Mouse (Mus musculus) liver, adult 2 months (tissue): ENCODE results near the gene Eddm3b. TPM values are rescaled to one million over a fixed set of nuclear protein-coding genes. Genes with fewer than 3 reads are reported as not detected.

Experiments used
- DNase-seq: peaks from one replicate; pipeline ENCODE4 v3.0.0-alpha.2; 2011; ENCODE audit warnings: low read depth, low spot score; ENCODE audit errors: extremely low read depth
- H3K27ac ChIP-seq: fragments of 200-500 bp; replicated peaks from 2 replicates; pipeline ENCODE4 v1.5.1; 2012; ENCODE audit warnings: low read depth, mild to moderate bottlenecking, control low read depth, inconsistent platforms, low read length; ENCODE audit not compliant: insufficient read depth
- H3K27me3 ChIP-seq: fragments of 200-500 bp; 2 replicates; pipeline ENCODE4 v1.6.1; 2012; ENCODE audit warnings: mild to moderate bottlenecking, moderate library complexity, low read length, inconsistent platforms; ENCODE audit not compliant: control insufficient read depth, insufficient read depth
- H3K36me3 ChIP-seq: fragments of 200-500 bp; 2 replicates; pipeline ENCODE4 v1.6.1; 2012; ENCODE audit warnings: low read length, inconsistent platforms; ENCODE audit not compliant: control insufficient read depth, insufficient read depth
- H3K4me1 ChIP-seq: fragments of 200-500 bp; 2 replicates; pipeline ENCODE4 v1.6.1; 2011; ENCODE audit warnings: low read length; ENCODE audit not compliant: control insufficient read depth, insufficient read depth
- H3K4me3 ChIP-seq: fragments of 200-500 bp; 2 replicates; pipeline ENCODE4 v1.5.1; 2011; ENCODE audit warnings: low read depth, mild to moderate bottlenecking, control low read depth, low read length, moderate library complexity; ENCODE audit not compliant: insufficient read depth
- H3K79me2 ChIP-seq: fragments of 200-500 bp; 2 replicates; pipeline ENCODE4 v1.6.1; 2012; ENCODE audit warnings: inconsistent platforms, mild to moderate bottlenecking, low read length, moderate library complexity; ENCODE audit not compliant: control insufficient read depth, insufficient read depth
- H3K9ac ChIP-seq: fragments of 200-500 bp; 2 replicates; pipeline ENCODE4 v1.6.1; 2012; ENCODE audit warnings: low read depth, mild to moderate bottlenecking, control low read depth, inconsistent platforms, low read length
- CTCF ChIP-seq: fragments of 200-500 bp; IDR thresholded peaks from 2 replicates; pipeline ENCODE4 v1.5.1; 2011; ENCODE audit warnings: low read depth, low read length, control low read depth
- POLR2A ChIP-seq: fragments of 200-500 bp; IDR thresholded peaks from 2 replicates; pipeline ENCODE4 v1.6.1; 2011; ENCODE audit warnings: low read length, control low read depth; ENCODE audit not compliant: insufficient read depth; ENCODE audit errors: extremely low read depth
- WGBS: fragments of 180-500 bp; shearing (Covaris S2); methylation state at CpG from one replicate; pipeline ENCODE4 v1.1.7; 2018; 5-methylcytosine and 5-hydroxymethylcytosine counted together
- polyA plus RNA-seq: library from polyadenylated mRNA; depleted of rRNA; stranded (reverse); fragments of >200 nt; gene quantifications from 2 replicates; pipeline ENCODE4 v1.2.3, GENCODE M21; 2012; rRNA removed
- total RNA-seq: library from RNA; depleted of rRNA; stranded (reverse); fragments of >200 nt; gene quantifications from 2 replicates; pipeline ENCODE4 v1.2.3, GENCODE M21; 2014; rRNA removed

The Eddm3b gene
- total and polyA plus RNA-seq, 2 experiments = not detected

- Histone ChIP-seq H3K27me3 (no peaks in the 10 kb centered on the region), H3K4me1 (no peaks in the 10 kb centered on the region; the same call in 1 of the 2 replicates), H3K79me2 (no peaks in the 10 kb centered on the region), H3K27ac (no peak overlapping the region), H3K4me3 (no peak overlapping the region), H3K36me3 (no peaks in the 10 kb centered on the region), H3K9ac (no peak overlapping the region)
- DNase-seq = no peak
- 100% methylated on average over 1 of the region's 1 CpGs for WGBS
- TF ChIP-seq CTCF = no peak
- TF ChIP-seq POLR2A = no peak
Observed at GRCm38 (mm10) chr14:51165435-51165834, 51.2 kb downstream of the Eddm3b start.

GRCm38 (mm10) chr14:51166068-51166467 lies 51.8 kb downstream of the Eddm3b start:
- no peaks in the 10 kb centered on the region; the same call in 1 of the 2 replicates for H3K4me1 ChIP-seq
- no peaks in the 10 kb centered on the region for H3K36me3 ChIP-seq
- no peak for TF ChIP-seq POLR2A
- no peak for TF ChIP-seq CTCF
- H3K79me2 ChIP-seq = no peaks in the 10 kb centered on the region
- no peaks in the 10 kb centered on the region for H3K27me3 ChIP-seq
- H3K4me3 ChIP-seq = no peak overlapping the region
- H3K27ac ChIP-seq = no peak overlapping the region
- peak; percentile 3 for DNase-seq
- H3K9ac ChIP-seq = no peak overlapping the region

Other genes with a start within 250 kb of the Eddm3b start
- 9.0 and 14.2 TPM in 2 replicates for gene Tep1, start 243.9 kb upstream of the Eddm3b start, total RNA-seq
- gene Tep1, start 243.9 kb upstream of the Eddm3b start, polyA plus RNA-seq = 9.9 and 13.1 TPM in 2 replicates
- 0.07 and 0.09 TPM in 2 replicates for gene Klhl33, start 216.9 kb upstream of the Eddm3b start, total RNA-seq
- 0.05 TPM in 1 of 2 replicates, not detected in the other for gene Klhl33, start 216.9 kb upstream of the Eddm3b start, polyA plus RNA-seq
- gene Osgep, start 189.5 kb upstream of the Eddm3b start, total RNA-seq = 69.2 and 85.0 TPM in 2 replicates
- gene Osgep, start 189.5 kb upstream of the Eddm3b start, polyA plus RNA-seq = 41.5 and 50.1 TPM in 2 replicates
- gene Apex1, start 189.5 kb upstream of the Eddm3b start, total RNA-seq = 27.8 and 33.6 TPM in 2 replicates
- 27.1 and 28.4 TPM in 2 replicates for gene Apex1, start 189.5 kb upstream of the Eddm3b start, polyA plus RNA-seq
- 11.9 and 18.7 TPM in 2 replicates for gene Pip4p1, start 183.6 kb upstream of the Eddm3b start, total RNA-seq
- gene Pip4p1, start 183.6 kb upstream of the Eddm3b start, polyA plus RNA-seq = 40.5 and 43.6 TPM in 2 replicates
- 102 and 111 TPM in 2 replicates for gene Pnp, start 183.3 kb upstream of the Eddm3b start, total RNA-seq
- gene Pnp, start 183.3 kb upstream of the Eddm3b start, polyA plus RNA-seq = 83.1 and 97.7 TPM in 2 replicates
- 51.7 and 94.7 TPM in 2 replicates for gene Gm49342, start 169.9 kb upstream of the Eddm3b start, total RNA-seq
- 45.7 and 80.3 TPM in 2 replicates for gene Gm49342, start 169.9 kb upstream of the Eddm3b start, polyA plus RNA-seq
- 0.81 and 1.1 TPM in 2 replicates for gene Pnp2, start 158.4 kb upstream of the Eddm3b start, total RNA-seq
- 0.16 TPM in 1 of 2 replicates, not detected in the other for gene Pnp2, start 158.4 kb upstream of the Eddm3b start, polyA plus RNA-seq
- gene Rnase10, start 106.7 kb upstream of the Eddm3b start, total RNA-seq = 0.09 TPM in 1 of 2 replicates, not detected in the other
- 0.09 and 0.11 TPM in 2 replicates for gene Rnase10, start 106.7 kb upstream of the Eddm3b start, polyA plus RNA-seq
- gene Rnase9, start 72.6 kb upstream of the Eddm3b start, total RNA-seq = not detected in 2 replicates
- not detected in 2 replicates for gene Rnase9, start 72.6 kb upstream of the Eddm3b start, polyA plus RNA-seq
- gene Rnase11, start 64.3 kb upstream of the Eddm3b start, total RNA-seq = not detected in 2 replicates
- not detected in 2 replicates for gene Rnase11, start 64.3 kb upstream of the Eddm3b start, polyA plus RNA-seq
- 0.27 TPM in 1 of 2 replicates, not detected in the other for gene Rnase12, start 56.8 kb upstream of the Eddm3b start, total RNA-seq
- not detected in 2 replicates for gene Rnase12, start 56.8 kb upstream of the Eddm3b start, polyA plus RNA-seq
- gene Olfr750, start 40.0 kb upstream of the Eddm3b start, total RNA-seq = not detected in 2 replicates
- gene Olfr750, start 40.0 kb upstream of the Eddm3b start, polyA plus RNA-seq = not detected in 2 replicates
- 1,910 and 2,134 TPM in 2 replicates for gene Rnase4, start 23.3 kb upstream of the Eddm3b start, total RNA-seq
- gene Rnase4, start 23.3 kb upstream of the Eddm3b start, polyA plus RNA-seq = 1,816 and 2,115 TPM in 2 replicates
- gene Ang, start 23.3 kb upstream of the Eddm3b start, total RNA-seq = 224 and 249 TPM in 2 replicates
- 541 and 671 TPM in 2 replicates for gene Ang, start 23.3 kb upstream of the Eddm3b start, polyA plus RNA-seq
- 1.1 and 1.2 TPM in 2 replicates for gene Rnase6, start 9.5 kb downstream of the Eddm3b start, total RNA-seq
- 0.57 and 1.0 TPM in 2 replicates for gene Rnase6, start 9.5 kb downstream of the Eddm3b start, polyA plus RNA-seq
- 7.4 and 28.5 TPM in 2 replicates for gene Rnase1, start 32.4 kb downstream of the Eddm3b start, total RNA-seq
- 0.09 TPM in 2 replicates for gene Rnase1, start 32.4 kb downstream of the Eddm3b start, polyA plus RNA-seq
- gene Rnase2b, start 47.8 kb downstream of the Eddm3b start, total RNA-seq = not detected in 2 replicates
- not detected in 2 replicates for gene Rnase2b, start 47.8 kb downstream of the Eddm3b start, polyA plus RNA-seq
- gene Ang2, start 84.7 kb downstream of the Eddm3b start, total RNA-seq = not detected in 2 replicates
- gene Ang2, start 84.7 kb downstream of the Eddm3b start, polyA plus RNA-seq = not detected in 2 replicates
- gene Ear14, start 89.0 kb downstream of the Eddm3b start, total RNA-seq = not detected in 2 replicates
- not detected in 2 replicates for gene Ear14, start 89.0 kb downstream of the Eddm3b start, polyA plus RNA-seq
- not detected in 2 replicates for gene Rnase2a, start 141.7 kb downstream of the Eddm3b start, total RNA-seq
- gene Rnase2a, start 141.7 kb downstream of the Eddm3b start, polyA plus RNA-seq = not detected in 2 replicates
- not detected in 2 replicates for gene Gm7247, start 247.3 kb downstream of the Eddm3b start, total RNA-seq
- not detected in 2 replicates for gene Gm7247, start 247.3 kb downstream of the Eddm3b start, polyA plus RNA-seq